Mouse (Mus musculus) brown adipose tissue, adult 24 weeks (tissue): ENCODE measurements around the gene Eapp. TPM values are rescaled to one million over a fixed set of nuclear protein-coding genes. Genes with fewer than 3 reads are reported as not detected.
"Not testable (repeated sequence)": the region's sequence is repeated elsewhere in the genome, so short reads cannot be mapped to it uniquely, and the experiment has no call there.

Source experiments
- H3K27ac ChIP-seq: fragments of 200-500 bp; replicated peaks from 2 replicates; pipeline ENCODE4 v1.5.1; 2012; ENCODE audit warnings: low read depth, mild to moderate bottlenecking, low read length
- H3K4me1 ChIP-seq: fragments of 200-500 bp; 2 replicates; pipeline ENCODE4 v1.6.1; 2012; ENCODE audit warnings: low read length, mixed read lengths; ENCODE audit not compliant: control insufficient read depth, insufficient read depth, insufficient read length
- H3K4me3 ChIP-seq: fragments of 200-500 bp; 2 replicates; pipeline ENCODE4 v1.5.1; 2012; ENCODE audit warnings: low read depth, mild to moderate bottlenecking, low read length, moderate library complexity; ENCODE audit not compliant: insufficient read depth
- polyA plus RNA-seq: library from polyadenylated mRNA; stranded (reverse); fragments of >200 nt; gene quantifications from 2 replicates; pipeline ENCODE4 v1.2.4, GENCODE M21; 2012; ENCODE audit not compliant: missing spikeins, insufficient read depth, insufficient read length

The Eapp gene
- 45.3 and 49.2 TPM in 2 replicates for polyA plus RNA-seq

- peak within 1 kb of the TSS; percentile 87 for H3K27ac ChIP-seq
- H3K4me1 ChIP-seq: no peaks in the 10 kb centered on the region
- peak within 1 kb of the TSS; percentile 75 for H3K4me3 ChIP-seq
These were observed at the start of gene Eapp for GRCm38 (mm10) chr12:54695511-54696241. TSS of gene Eapp (minus strand) at chr12:54695897.

- H3K27ac ChIP-seq: not testable (repeated sequence)
- peak overlapping the region; percentile 42 for H3K4me3 ChIP-seq
These were observed 43.1 kb upstream of the Eapp start for GRCm38 (mm10) chr12:54738661-54739243.

GRCm38 (mm10) chr12:54737891-54738660 lies 42.4 kb upstream of the Eapp start:
- not testable (repeated sequence) for H3K27ac ChIP-seq, H3K4me3 ChIP-seq, H3K4me1 ChIP-seq

More at GRCm38 (mm10) chr12:54738661-54739243, 43.1 kb upstream of the Eapp start:
- not testable (repeated sequence) for H3K4me1 ChIP-seq

DNA sequence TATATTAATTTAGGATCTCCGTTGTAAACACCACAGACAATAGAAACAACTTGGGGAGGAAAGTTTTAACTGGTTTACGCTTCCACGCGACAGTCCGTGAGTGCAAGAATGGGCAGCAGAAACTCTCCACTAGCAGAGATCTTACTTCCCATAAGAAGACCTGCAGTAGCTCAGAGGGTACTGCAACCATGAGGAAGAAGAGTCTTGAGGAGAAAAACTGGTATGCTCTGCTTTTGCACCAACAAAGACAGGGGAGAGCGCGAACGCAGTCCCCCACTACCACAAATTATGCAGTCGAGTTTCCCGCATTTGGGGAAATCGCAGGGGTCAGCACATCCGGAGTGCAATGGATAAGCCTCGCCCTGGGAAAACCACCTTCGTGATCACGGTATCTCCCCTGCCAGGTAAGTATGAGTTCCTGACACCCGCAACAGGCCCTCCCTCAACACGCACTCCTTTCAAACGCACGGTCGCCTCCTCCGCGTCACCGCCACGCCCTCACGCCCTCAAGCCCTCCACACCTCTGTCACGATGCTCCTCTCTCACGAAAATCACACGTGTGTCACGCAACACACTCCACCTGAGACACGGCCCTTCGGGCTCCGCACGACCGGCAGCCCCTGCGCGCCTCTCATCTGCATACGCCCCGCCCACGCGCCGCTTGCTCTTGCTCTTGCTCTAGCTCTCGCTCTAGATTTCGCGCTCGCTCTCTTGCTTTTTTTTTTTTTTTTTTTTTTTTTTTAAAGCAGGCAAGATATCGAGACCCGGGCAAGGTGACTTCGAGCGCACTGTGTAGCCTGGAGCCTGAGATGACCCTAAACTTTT lies 38.8 kb upstream of the Eapp start:
- not testable (repeated sequence) for H3K27ac ChIP-seq, H3K4me1 ChIP-seq
- peak overlapping the region; percentile 38 for H3K4me3 ChIP-seq

DNA sequence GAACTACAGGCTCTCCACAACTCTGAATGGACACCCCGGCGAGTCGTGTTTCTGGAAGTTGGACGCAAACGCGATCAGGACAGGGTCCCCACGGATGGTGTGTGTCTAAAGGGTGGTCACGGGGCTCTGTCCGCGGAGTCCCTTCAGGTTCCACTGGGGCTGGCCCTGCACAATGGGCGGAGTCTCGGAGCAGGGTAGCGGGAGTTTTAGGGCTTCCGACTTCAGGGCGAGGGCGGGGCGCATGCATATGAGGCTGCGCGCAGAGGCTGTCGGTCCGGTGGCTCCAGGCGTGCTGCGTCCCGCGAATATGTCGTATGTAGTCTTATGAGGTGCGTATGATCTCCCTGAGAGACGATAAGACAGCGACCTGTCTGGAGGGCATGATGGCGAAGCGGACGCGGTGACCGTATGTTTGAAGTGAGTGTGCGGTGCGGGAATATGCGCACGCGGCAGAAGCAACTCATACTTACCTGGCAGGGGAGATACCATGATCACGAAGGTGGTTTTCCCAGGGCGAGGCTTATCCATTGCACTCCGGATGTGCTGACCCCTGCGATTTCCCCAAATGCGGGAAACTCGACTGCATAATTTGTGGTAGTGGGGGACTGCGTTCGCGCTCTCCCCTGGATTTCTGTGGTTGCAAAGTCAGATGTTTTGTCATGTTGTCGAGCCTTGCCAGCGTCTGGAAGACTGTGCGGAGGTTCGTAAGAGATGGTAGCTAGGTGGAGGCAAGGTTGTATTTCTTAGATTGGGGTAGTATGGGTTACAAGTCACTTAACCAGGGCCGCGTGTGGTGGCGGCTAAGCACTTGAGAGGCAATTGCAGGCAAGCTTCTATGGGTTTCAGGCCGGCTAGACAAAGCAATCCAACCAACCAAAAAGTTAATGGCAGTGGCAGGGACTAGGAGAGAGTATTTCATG lies 33.7 kb upstream of the Eapp start:
- not testable (repeated sequence) for H3K4me1 ChIP-seq, H3K4me3 ChIP-seq, H3K27ac ChIP-seq

DNA sequence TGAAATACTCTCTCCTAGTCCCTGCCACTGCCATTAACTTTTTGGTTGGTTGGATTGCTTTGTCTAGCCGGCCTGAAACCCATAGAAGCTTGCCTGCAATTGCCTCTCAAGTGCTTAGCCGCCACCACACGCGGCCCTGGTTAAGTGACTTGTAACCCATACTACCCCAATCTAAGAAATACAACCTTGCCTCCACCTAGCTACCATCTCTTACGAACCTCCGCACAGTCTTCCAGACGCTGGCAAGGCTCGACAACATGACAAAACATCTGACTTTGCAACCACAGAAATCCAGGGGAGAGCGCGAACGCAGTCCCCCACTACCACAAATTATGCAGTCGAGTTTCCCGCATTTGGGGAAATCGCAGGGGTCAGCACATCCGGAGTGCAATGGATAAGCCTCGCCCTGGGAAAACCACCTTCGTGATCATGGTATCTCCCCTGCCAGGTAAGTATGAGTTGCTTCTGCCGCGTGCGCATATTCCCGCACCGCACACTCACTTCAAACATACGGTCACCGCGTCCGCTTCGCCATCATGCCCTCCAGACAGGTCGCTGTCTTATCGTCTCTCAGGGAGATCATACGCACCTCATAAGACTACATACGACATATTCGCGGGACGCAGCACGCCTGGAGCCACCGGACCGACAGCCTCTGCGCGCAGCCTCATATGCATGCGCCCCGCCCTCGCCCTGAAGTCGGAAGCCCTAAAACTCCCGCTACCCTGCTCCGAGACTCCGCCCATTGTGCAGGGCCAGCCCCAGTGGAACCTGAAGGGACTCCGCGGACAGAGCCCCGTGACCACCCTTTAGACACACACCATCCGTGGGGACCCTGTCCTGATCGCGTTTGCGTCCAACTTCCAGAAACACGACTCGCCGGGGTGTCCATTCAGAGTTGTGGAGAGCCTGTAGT lies 23.4 kb upstream of the Eapp start:
- H3K4me1 ChIP-seq, H3K4me3 ChIP-seq, H3K27ac ChIP-seq: not testable (repeated sequence)

GRCm38 (mm10) chr12:54717516-54717915 lies 21.8 kb upstream of the Eapp start:
- H3K27ac ChIP-seq, H3K4me3 ChIP-seq, H3K4me1 ChIP-seq: not testable (repeated sequence)

GRCm38 (mm10) chr12:54713822-54714626 lies 18.3 kb upstream of the Eapp start:
- not testable (repeated sequence) for H3K4me1 ChIP-seq, H3K4me3 ChIP-seq, H3K27ac ChIP-seq

GRCm38 (mm10) chr12:54710494-54710879 lies 14.8 kb upstream of the Eapp start:
- H3K27ac ChIP-seq, H3K4me3 ChIP-seq, H3K4me1 ChIP-seq: not testable (repeated sequence)

DNA sequence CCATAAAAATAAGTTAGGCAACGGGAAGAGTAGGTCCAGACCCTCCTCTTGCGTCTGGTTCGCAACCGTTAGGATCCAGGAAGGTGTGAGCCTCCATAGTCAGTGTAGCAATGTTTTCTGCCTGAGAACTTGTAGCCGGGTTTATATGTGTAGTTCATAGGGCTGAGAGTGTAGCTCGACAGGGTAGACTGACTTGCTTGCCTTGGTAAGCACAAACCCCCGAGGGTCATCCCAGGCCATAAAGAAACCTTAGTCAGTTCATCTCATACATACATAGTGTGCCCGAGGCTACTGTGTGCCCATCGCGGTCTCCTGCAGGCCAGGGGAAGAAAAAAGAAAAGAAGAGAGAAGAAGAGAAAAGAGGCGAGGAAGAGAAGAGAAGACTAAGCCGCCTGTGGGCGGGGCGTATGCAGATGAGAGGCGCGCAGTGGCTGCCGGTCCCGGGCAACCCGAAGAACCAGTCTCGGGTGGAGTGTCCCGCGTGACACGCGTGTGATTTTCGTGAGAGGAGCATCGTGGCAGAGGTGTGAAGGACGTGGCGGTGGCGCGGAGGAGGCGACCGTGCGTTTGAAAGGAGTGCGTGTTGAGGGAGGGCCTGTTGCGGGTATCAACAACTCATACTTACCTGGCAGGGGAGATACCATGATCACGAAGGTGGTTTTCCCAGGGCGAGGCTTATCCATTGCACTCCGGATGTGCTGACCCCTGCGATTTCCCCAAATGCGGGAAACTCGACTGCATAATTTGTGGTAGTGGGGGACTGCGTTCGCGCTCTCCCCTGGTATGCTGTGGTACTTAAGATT lies 14.2 kb upstream of the Eapp start:
- H3K27ac ChIP-seq, H3K4me1 ChIP-seq: not testable (repeated sequence)
- peak overlapping the region; percentile 47 for H3K4me3 ChIP-seq

DNA sequence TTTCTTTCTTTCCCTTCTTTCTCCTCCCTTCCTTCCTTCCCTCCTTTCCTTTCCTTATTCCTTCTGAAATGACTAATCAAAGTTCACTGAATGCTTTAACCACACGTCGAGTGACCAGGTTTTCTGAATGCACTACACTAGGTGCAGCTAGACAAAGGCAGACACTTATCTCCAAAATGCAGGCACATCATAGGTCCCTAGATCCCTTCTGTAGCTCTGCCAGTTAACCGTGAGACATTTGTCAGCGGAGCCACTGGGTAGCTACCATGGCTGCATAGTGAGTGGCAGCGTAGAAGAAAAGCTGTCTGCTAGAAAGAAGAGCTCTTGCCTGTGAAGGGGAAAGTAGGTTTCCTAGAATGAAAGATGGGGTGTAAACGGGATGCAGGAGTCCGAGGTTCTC lies 3.7 kb upstream of the Eapp start:
- Histone ChIP-seq H3K4me1 (no peaks in the 10 kb centered on the region), H3K4me3 (no peak overlapping the region), H3K27ac (no peak overlapping the region)

GRCm38 (mm10) chr12:54697791-54698250 lies 2.1 kb upstream of the Eapp start:
- no peak overlapping the region for H3K27ac ChIP-seq
- no peak overlapping the region for H3K4me3 ChIP-seq
- no peaks in the 10 kb centered on the region for H3K4me1 ChIP-seq
